Mouse (Mus musculus): ENCODE measurements around the gene Adamts9.

- no peak for TF ChIP-seq CTCF (conservative IDR thresholded peaks at IDR 0.05 in 1 of 2, IDR thresholded peaks at IDR 0.05 in 1 of 2; ENCODE audit: low read depth in 2 of 2, low read length in 2 of 2)
- TF ChIP-seq MYC (IDR thresholded peaks at IDR 0.05; ENCODE audit: low read depth, low read length), result no peak
These were observed 193.9 kb downstream of the Adamts9 start for GRCm38 (mm10) chr6:92749420-92749819.
